Mouse (Mus musculus): ENCODE results near the gene Mcts2. TPM values are rescaled to one million over a fixed set of nuclear protein-coding genes. Genes with fewer than 3 reads are reported as not detected.

Gene Mcts2
- polyA plus RNA-seq, 1 experiment from 2014 or later = 19.4 TPM

DNA sequence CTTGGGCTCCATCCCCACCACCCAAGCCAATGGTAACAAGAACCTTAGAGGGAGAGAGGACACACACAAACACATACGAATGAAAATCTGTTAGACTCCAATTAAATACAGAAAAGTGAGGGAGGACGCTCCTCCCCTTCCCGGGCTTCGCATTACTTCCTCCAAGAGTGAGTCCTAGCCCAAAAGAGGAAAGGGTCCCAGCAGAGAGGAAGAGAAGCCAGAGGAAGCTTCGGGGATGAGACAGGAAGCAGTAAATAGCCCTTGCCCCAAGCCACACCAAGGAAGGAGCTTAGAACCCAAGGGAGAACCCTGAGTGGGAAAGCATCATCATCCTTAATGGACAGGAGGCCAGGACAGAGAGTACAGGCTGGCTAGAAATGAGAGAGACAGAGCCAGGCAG is 22.2 kb downstream of the Mcts2 start:
- Histone ChIP-seq H3K27me3 (replicated peaks; ENCODE audit: insufficient read depth, low read length) (no peaks in the 10 kb centered on the region), H3K36me3 (ENCODE audit: insufficient read depth, low read length) (peaks cover 9% of the 10 kb centered on the region; the same call in 1 of the 2 replicates), H3K9me3 (ENCODE audit: low read length) (no peaks in the 10 kb centered on the region), H3K27ac (ENCODE audit: low read length) (0 out of 2 replicates have a peak overlapping the region, but pooled peaks have one; percentile 29), H3K9ac (replicated peaks; ENCODE audit: low read depth) (no peak overlapping the region), H3K4me1 (ENCODE audit: insufficient read depth, low read depth, low read length) (peaks cover 22% of the 10 kb centered on the region), H3K4me3 (ENCODE audit: low read depth, low read length) (no peak overlapping the region), H3K4me2 (replicated peaks; ENCODE audit: low read depth, low read length) (no peak overlapping the region)
- ATAC-seq (no peak), DNase-seq (ENCODE audit: low spot score) (no peak)
- no peak for TF ChIP-seq CTCF (IDR thresholded peaks at IDR 0.05)
- TF ChIP-seq EP300 (IDR thresholded peaks at IDR 0.05) = no peak
- WGBS = 69% methylated on average over 5 of the region's 5 CpGs

DNA sequence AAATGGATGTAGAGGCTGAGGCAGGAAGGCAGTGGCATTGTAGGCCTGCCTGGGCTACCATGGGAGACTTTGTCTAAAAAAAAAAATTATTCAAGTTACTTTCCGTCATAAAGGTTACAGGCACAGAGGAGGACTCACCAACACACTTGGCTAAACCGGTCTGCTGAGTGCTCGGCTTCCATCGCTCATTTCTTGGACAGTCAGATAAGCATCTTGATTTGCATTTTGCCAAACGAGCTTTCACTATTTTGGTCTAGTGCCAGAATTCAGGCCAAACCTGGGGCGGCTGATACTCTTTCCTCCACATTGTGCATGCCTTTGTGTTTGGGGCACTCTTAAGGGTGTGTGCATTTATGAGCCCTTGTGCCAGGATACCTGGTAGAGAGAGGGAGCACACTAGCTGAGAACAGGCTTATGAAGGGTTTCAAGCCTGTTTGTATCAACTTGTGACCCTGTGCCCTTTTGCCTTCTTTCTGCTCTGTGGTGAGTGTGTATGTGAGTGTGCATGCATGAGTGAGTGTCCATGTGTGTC is 29.5 kb downstream of the Mcts2 start:
- no peaks in the 10 kb centered on the region for H3K4me1 ChIP-seq (ENCODE audit: insufficient read depth, low read depth, low read length)
- no peak overlapping the region for H3K4me2 ChIP-seq (replicated peaks; ENCODE audit: low read depth, low read length)
- H3K9me3 ChIP-seq (ENCODE audit: low read length) = no peaks in the 10 kb centered on the region
- DNase-seq (ENCODE audit: low spot score) = peak; percentile 48
- H3K27me3 ChIP-seq (replicated peaks; ENCODE audit: insufficient read depth, low read length) = no peaks in the 10 kb centered on the region
- ATAC-seq = peak; percentile 72
- no peak overlapping the region for H3K4me3 ChIP-seq (ENCODE audit: low read depth, low read length)
- TF ChIP-seq CTCF (IDR thresholded peaks at IDR 0.05) (no peak), EP300 (IDR thresholded peaks at IDR 0.05) (no peak)
- WGBS = 30% methylated on average over 6 of the region's 6 CpGs
- no peaks in the 10 kb centered on the region for H3K36me3 ChIP-seq (ENCODE audit: insufficient read depth, low read length)
- no peak overlapping the region for H3K9ac ChIP-seq (replicated peaks; ENCODE audit: low read depth)
- H3K27ac ChIP-seq (ENCODE audit: low read length) = no peak overlapping the region

DNA sequence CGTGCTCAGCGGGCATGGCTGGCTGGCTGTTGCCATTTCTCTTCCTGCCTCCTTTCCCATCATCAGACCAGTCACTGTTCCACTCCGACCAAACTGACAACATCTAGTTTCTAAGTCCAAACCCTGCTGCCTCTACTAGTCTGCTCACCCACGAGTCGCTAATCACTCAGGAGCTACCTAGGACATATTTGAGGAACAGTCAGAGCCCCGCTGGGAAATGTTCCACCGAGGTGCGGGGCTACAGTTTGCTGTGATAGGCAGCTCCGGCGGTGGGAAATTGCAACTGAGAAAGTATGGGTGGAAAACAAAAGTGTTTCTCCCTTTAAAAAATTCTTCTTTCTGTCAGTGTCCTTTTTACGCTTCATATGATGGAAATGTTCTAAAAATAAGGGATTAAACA is 30.8 kb downstream of the Mcts2 start:
- H3K36me3 ChIP-seq (ENCODE audit: insufficient read depth, low read length) = no peaks in the 10 kb centered on the region
- H3K27ac ChIP-seq (ENCODE audit: low read length) = no peak overlapping the region
- H3K9ac ChIP-seq (replicated peaks; ENCODE audit: low read depth) = no peak overlapping the region
- H3K4me2 ChIP-seq (replicated peaks; ENCODE audit: low read depth, low read length) = no peak overlapping the region
- DNase-seq (ENCODE audit: low spot score) = no peak
- ATAC-seq = no peak
- WGBS = 70% methylated on average over 11 of the region's 11 CpGs
- H3K9me3 ChIP-seq (ENCODE audit: low read length) = no peaks in the 10 kb centered on the region
- no peak overlapping the region for H3K4me3 ChIP-seq (ENCODE audit: low read depth, low read length)
- TF ChIP-seq CTCF (IDR thresholded peaks at IDR 0.05) (no peak), EP300 (IDR thresholded peaks at IDR 0.05) (no peak)
- no peaks in the 10 kb centered on the region for H3K27me3 ChIP-seq (replicated peaks; ENCODE audit: insufficient read depth, low read length)
- H3K4me1 ChIP-seq (ENCODE audit: insufficient read depth, low read depth, low read length) = no peaks in the 10 kb centered on the region

DNA sequence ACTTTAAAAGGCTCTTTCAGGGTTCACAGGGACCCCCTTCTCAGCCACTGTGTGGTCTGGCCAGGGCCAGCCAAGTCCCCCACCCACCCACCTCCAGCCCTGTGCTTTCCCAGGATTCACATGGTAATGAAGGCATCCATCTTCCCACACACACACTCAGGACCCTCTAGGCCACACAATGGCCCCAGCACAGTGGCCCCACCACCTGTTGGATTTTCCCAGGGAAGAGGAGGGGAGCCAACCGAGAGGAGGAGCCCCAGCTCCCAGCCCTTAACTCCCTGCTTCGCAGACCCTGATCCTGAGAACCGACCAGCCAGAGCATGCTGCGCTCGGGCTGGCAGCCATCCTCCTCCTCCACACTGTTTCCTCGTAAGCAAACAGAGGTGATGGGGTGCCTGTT is 31.2 kb downstream of the Mcts2 start:
- Histone ChIP-seq H3K4me1 (ENCODE audit: insufficient read depth, low read depth, low read length) (no peaks in the 10 kb centered on the region), H3K9ac (replicated peaks; ENCODE audit: low read depth) (no peak overlapping the region), H3K27ac (ENCODE audit: low read length) (no peak overlapping the region), H3K36me3 (ENCODE audit: insufficient read depth, low read length) (no peaks in the 10 kb centered on the region), H3K27me3 (replicated peaks; ENCODE audit: insufficient read depth, low read length) (no peaks in the 10 kb centered on the region), H3K4me2 (replicated peaks; ENCODE audit: low read depth, low read length) (no peak overlapping the region), H3K4me3 (ENCODE audit: low read depth, low read length) (no peak overlapping the region), H3K9me3 (ENCODE audit: low read length) (no peaks in the 10 kb centered on the region)
- TF ChIP-seq EP300 (IDR thresholded peaks at IDR 0.05) (no peak), CTCF (IDR thresholded peaks at IDR 0.05) (no peak)
- ATAC-seq = no peak
- no peak for DNase-seq (ENCODE audit: low spot score)
- 43% methylated on average over 6 of the region's 6 CpGs for WGBS

DNA sequence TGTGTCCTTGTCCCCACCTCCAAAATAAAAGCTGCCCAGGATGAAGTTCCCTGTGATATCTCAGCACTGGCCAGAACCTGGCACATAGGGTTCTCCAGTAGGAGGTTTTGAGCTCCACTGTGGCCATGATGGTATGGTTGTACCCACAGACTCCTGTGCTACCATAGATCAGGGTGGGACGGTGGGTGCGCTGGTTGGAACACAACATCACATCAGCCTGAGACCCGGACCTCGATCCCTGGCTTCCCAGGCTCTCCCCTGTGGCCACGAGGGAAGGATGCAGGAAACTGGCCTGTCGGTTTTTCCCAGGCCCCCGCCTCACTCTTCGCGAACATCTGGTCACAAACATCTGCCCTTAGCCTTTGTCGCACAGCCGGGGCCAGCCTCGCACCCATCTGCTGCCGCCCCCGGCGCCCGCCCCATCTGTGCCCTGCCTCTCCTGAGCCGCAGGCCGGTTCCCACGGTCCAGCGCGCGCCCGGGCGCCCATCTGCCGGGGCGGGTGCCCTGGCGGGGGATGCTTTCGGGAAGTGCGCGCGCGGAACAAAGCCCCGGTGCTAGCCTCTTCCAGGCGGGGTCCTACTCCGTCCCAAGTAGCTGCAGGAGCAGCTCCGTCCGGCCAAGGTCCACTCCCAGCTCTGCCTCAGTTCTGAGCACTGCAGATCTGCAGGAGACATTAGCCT is 37.0 kb downstream of the Mcts2 start:
- Histone ChIP-seq H3K4me1 (ENCODE audit: insufficient read depth, low read depth, low read length) (peaks cover 26% of the 10 kb centered on the region), H3K9me3 (ENCODE audit: low read length) (no peaks in the 10 kb centered on the region), H3K27ac (ENCODE audit: low read length) (no peak overlapping the region), H3K36me3 (ENCODE audit: insufficient read depth, low read length) (no peaks in the 10 kb centered on the region), H3K9ac (replicated peaks; ENCODE audit: low read depth) (no peak overlapping the region), H3K4me2 (replicated peaks; ENCODE audit: low read depth, low read length) (peak overlapping the region; percentile 50), H3K27me3 (replicated peaks; ENCODE audit: insufficient read depth, low read length) (no peaks in the 10 kb centered on the region), H3K4me3 (ENCODE audit: low read depth, low read length) (peak overlapping the region; percentile 23; the same call in 1 of the 2 replicates)
- WGBS = 9% methylated on average over 37 of the region's 37 CpGs
- ATAC-seq = peak; percentile 67
- no peak for TF ChIP-seq CTCF (IDR thresholded peaks at IDR 0.05)
- no peak; the same call in 1 of the 2 replicates for TF ChIP-seq EP300 (IDR thresholded peaks at IDR 0.05)
- DNase-seq (ENCODE audit: low spot score) = peak; percentile 68

DNA sequence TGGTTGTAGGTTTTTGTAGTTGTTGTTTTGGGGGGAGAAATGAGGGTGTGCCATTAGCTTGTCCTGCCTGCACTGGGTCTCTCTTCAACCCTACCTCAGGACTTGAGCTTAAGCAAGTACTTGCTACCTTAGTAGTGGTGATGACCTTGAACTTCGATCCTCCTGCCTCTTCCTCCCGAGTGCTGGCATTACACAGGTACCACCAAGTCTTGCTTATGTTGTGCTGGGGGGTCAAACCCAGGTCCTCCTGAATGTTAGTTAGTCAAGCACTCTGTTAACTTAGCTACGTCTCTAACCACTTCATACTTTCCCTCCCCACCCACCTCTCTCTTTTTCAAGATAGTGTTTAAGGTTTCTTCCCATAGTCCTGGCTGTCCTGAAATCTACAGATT is 37.5 kb downstream of the Mcts2 start:
- no peak for TF ChIP-seq CTCF (IDR thresholded peaks at IDR 0.05)
- TF ChIP-seq EP300 (IDR thresholded peaks at IDR 0.05) = no peak
- no peak for DNase-seq (ENCODE audit: low spot score)
- no peaks in the 10 kb centered on the region for H3K9me3 ChIP-seq (ENCODE audit: low read length)
- peaks cover 30% of the 10 kb centered on the region for H3K4me1 ChIP-seq (ENCODE audit: insufficient read depth, low read depth, low read length)
- H3K36me3 ChIP-seq (ENCODE audit: insufficient read depth, low read length) = no peaks in the 10 kb centered on the region
- H3K4me3 ChIP-seq (ENCODE audit: low read depth, low read length) = no peak overlapping the region
- no peak for ATAC-seq
- 46% methylated on average over 3 of the region's 3 CpGs for WGBS
- H3K9ac ChIP-seq (replicated peaks; ENCODE audit: low read depth) = no peak overlapping the region
- no peak overlapping the region for H3K27ac ChIP-seq (ENCODE audit: low read length)
- no peaks in the 10 kb centered on the region for H3K27me3 ChIP-seq (replicated peaks; ENCODE audit: insufficient read depth, low read length)
- H3K4me2 ChIP-seq (replicated peaks; ENCODE audit: low read depth, low read length) = peak overlapping the region; percentile 50
